Mouse (Mus musculus): ENCODE data around the gene Ncf1.

- TF ChIP-seq EP300 (IDR thresholded peaks at IDR 0.05; ENCODE audit: low read length) (no peak), CTCF (conservative IDR thresholded peaks at IDR 0.05 in 1 of 2, IDR thresholded peaks at IDR 0.05 in 1 of 2; ENCODE audit: low read depth in 2 of 2, low read length in 2 of 2) (no peak), POLR2A (IDR thresholded peaks at IDR 0.05; ENCODE audit: low read depth, low read length) (no peak), BHLHE40 (IDR thresholded peaks at IDR 0.05; ENCODE audit: low read depth, low read length) (no peak), MAFK (IDR thresholded peaks at IDR 0.05; ENCODE audit: insufficient replicate concordance, low read length) (no peak), ZMIZ1 (IDR thresholded peaks at IDR 0.05; ENCODE audit: low read depth, low read length) (no peak), RCOR1 (conservative IDR thresholded peaks at IDR 0.05; ENCODE audit: low read depth, low read length) (no peak)
Observed at GRCm38 (mm10) chr5:134258934-134259333, 29.5 kb upstream of the Ncf1 start.
